Mouse (Mus musculus) embryo, embryonic 9.5 days (tissue): ENCODE data around the gene Plk2.
A peak's percentile ranks its signal among the peaks of the same experiment; 100 is the strongest.

Experiments
- DNase-seq: peaks from one replicate; pipeline ENCODE4 v3.0.0-alpha.2; 2017; ENCODE audit errors: extremely low spot score

Plk2 gene

DNA sequence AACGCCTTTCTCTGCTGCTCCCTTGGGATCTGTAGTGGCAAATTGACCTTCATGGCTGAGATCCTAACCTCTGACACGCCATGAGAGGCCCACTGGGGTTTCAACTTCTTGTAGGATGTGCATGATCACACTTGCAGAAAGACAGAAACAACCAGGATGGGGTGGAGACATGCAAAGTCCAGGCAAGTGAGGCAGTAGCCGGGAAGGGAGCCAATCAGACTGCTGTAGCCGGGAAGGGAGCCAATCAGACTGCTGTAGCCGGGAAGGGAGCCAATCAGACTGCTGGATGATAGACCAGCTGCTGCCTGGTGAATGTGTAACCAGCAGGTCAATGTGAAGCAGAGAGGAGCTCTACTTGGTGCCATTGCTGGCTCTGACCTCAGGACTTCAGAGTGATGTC is 11.3 kb downstream of the Plk2 start:
- no peak for DNase-seq

DNA sequence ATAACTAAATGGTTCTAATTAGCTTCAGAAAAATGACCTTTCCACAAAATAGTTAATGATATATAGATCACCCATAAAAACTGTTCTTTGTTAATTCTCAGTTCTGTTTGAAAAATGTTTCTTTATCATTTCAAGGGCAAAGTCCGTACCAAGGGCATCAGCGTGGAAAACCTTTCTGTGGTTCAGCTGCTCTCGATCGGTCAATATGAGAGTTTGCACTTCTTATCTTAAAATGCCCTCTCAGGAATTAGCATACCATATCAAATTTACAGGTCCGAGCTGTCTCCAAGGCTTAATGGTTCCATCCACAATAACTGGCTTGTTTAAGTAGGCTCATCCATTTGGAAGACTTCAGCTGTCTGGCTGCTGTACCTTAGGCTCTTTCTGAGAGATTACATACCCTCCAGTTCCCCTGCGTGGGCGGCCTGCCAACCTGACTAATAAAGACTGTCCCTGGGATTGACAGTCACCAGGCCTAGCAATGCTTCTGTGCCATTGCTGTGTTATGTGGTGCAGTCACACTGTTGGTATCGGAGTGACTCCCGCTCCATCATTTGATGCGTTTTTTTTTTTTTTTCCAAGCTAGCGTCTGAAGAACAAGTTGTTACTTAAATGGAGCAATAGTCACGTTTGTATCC is 17.8 kb downstream of the Plk2 start:
- DNase-seq, result no peak

DNA sequence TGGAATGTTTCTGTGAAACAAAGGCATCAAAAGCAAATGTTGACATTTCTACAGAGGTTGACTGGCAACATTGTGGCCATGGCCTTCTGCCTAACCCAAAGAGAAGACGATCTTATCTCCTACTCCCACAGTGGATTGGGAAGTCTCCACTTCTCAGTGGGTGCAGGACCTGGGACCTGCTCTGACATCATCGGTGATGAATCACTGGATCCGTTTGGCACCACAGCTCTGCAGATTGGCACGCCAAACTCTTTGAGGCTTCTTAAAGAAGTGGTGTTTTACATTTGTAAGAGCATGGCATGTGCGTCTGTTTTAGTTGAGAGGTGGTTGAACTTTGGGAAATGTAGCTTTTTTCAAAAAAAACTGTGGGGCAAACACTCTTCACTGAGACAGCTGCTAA is 23.8 kb downstream of the Plk2 start:
- DNase-seq, result no peak

DNA sequence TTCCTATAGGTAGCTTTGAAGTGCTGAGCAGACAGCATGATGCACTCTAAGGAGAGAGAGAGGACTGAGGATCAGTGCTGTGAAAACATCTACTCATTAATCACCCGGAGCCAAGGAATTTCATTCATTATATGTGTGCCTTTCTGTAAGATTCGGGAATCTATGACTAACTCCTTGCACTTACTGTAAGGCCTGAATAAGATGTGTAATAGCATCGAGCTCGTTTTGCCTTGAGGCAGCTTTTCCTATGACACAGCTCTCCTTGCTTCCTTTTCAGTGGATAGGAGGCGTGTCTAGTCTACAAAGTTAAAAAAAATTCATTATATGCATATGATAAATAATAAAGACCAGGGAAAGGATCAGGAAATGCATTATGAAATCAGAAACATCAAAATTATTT is 24.8 kb downstream of the Plk2 start:
- DNase-seq, result no peak

DNA sequence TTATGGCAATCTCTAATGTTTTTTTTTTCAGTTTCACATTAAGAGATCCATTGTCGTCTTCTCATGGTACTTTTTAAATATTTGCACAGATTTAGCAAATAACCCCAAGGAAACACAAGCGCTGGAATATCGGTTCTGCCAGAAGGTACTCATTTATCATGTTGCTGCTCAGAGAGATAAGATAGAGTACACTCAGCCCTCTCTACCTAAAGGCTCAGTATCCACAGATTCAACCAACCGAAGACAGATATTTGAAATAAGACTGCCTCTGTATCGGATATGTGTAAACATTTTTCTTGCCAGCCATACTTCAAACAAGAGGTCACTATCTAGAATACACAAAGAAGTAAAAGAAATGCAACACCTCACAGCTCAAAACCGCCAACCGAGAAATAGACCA is 27.6 kb downstream of the Plk2 start:
- DNase-seq, result no peak

DNA sequence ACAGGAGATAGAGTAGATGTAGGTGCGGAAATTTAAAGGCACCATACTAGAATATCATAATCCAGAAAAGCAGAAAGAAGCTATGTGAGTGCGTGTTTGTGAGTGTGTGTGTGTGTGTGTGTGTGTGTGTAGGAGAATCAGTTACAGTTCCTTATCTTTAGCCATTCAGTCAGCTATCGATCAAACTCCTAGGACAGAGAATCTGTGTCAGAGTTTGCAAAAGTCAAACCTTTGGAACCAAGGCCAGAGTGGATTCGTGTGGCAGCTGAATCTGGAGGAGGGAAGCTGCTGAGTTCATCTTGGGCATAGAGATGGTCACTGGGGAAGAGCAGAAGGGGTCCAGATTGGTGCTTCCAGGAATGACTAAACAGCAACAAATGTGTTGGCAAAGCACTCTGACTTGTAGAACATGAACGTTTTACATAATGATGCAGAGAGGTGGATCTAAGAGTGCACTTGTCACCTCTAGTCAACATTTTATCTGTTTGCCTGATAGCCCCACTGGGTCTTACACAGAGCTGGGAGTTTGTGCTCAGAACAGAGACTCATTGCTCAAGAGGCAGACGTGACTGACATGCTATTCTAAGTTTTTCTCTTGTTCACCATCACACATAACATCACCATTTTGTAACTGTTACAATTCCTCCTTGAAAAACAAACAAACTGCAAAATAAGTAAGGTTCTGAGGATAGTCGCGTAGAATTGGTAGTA is 30.8 kb downstream of the Plk2 start:
- no peak for DNase-seq

DNA sequence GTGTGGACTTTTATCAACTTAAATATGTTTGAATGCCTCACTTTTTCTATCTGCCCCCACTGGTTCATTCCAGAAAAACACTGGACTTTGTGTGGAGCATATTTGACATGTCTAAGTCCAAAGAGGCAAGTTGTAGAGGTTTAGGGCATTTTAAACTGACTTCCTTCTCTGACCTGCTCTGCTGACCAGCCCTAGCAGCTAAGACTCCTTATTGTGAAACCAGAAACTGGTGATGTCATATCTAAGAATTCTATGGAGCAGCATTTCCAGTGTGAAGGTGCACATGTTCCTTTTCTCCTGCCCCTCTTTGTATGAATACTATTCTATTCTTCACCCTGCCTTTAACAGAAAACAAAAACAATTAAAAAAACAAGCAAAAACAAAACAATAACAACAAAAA is 36.5 kb downstream of the Plk2 start:
- DNase-seq, result no peak

DNA sequence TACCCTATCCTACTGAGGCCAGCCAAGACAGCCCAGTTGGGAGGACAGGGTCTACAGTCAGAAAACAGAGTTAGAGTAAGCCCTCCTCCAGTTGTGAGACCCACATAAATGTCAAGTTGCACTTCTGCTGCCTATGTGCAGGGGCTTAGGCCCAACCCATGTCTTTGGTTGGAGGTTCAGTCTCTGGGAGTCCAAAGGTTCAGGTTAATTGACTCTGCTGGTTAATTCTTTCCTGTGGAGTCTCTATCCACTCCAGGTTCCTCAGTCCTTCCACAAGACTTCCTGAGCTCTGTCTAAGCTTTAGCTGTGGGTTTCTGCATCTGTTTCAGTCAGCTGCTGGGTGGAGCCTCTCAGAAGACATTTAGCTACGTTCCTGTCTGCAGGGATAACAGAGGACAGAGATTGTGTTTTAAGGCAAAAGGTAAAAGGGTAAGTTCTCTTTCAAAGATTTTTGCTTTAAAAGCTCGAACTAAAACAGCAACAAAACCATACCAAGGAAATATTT is 37.3 kb downstream of the Plk2 start:
- no peak for DNase-seq

DNA sequence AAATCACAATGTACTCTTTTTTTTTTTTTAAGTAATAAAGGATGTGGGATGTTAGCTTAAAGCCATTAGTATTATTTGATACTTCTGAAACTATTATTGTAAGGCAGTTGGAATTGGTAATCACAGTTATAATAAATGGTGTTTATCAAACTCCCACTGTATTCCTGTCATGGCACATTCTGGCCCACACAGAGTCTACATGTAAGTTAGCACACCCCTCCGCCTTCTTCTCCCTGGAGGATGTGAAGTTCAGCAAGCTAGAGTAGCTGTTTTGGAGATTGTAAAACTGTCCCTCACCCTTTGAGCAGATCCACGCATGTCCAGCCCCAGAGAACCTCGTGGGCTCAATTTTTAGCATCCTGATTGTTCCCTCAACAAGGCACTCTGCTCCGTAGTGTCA is 37.8 kb downstream of the Plk2 start:
- DNase-seq, result no peak

DNA sequence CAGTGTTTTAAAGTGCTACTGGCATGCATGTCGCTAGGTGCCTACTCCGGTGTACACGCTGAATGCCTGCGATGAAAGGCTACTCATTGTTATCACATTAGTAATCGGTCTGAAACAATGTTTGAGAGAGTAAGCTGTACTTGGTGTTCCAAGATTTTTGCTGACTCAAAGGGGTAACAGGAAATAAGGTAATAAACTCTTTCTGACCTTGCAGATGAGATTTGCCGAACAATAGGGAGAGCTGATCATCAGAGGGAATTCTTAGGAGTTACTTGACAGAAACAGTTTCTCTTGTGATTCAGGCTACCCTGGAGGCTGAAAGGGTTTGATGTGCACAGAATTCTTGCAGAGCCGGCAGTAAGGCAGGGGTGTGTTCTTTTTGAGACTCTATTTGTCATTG is 41.8 kb downstream of the Plk2 start:
- no peak for DNase-seq

DNA sequence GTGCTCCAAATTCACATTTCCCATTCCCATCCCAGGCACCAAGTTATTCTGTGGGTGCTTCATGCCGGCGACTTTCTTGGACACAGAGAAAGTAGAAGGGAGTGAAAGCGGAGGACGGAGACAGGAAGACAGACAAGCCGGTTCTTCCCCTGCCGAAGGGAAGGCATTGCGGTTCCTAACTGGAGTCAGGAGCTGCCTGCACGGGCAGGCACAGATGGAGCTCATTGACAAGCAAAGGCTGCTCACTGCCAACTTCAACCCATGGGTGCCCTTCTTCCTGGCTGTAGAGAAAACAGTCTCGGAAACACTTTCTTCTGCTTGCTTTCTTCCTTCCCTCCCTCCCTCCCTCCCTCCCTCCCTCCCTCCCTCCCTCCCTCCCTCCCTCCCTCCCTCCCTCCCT is 43.8 kb downstream of the Plk2 start:
- no peak for DNase-seq

DNA sequence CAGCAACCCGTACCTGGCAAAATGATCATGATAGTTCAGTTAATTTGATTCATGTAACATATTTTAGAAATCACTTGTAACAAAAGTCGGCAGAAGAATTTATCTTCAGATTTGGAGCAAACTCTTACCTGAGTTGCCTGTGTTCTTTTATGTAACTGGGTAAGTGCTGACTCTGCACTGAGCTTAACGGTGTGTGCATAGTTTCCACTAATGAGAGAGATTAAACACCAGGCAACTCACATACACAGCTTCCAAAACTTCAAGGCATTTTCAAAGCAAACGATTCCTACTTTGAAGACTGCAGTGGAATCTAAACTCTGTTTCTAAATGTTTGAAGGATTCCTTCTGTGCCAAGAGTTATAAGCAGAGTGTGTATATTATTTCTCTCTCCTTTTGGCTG is 49.5 kb downstream of the Plk2 start:
- no peak for DNase-seq

DNA sequence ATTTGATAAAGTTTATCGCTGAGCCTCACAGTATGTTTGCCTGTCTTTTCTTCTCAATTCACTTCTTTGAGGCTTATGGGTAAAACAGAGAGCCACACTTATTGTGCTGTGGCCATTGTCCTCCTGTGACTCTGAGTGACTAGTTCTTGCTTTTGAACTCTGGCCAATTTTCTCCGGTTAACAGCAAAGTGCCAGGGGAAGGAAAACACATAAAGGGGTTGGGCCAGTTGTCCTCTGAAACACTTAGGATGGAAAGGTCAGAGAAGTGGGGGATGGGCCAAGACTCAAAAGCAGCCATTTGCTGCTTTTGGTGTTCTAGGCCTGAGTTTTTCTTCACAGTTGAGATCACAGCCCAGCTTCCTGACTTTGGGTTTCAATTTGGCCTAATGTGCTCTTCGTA is 50.0 kb downstream of the Plk2 start:
- peak; percentile 22 for DNase-seq

DNA sequence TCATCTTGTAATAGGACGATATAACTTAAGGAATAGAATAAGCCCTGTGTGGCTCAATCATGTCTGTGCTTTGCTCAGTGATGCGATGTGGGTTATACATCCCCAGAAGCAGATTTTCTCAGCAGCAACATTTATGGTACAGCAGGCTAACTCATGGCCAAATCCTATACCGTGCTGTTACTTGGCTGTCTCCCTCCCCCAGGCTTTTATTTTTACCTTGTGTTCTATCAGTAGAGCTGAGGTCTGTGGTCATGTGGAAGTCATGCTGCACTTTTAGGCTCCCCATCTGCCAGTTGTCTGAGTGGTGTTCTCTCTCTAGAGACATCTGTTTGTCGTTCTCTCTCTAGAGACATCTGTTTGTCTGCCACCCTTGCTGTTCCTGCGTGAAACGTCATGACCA is 51.6 kb downstream of the Plk2 start:
- DNase-seq, result no peak

DNA sequence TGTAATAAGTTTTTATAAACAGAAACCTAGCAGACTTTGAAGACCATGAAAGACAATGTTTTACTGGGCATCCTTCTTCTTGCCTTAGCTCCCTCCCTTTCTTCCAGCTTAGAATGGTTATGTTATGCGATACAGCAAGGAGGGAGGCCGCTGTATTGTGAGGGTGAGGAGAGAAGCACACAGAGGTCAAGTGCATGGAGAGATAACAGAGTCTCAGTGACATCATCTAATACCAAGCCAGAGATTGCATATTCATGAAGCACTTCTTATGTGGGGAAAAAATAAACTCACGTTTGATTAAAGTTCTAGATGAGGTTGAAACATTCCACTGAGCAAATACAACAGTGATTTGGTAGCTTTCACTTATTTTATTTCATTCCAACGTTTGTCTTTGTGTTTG is 55.2 kb downstream of the Plk2 start:
- DNase-seq, result no peak
